Mouse (Mus musculus) Patski (cell line): ENCODE measurements around the gene Cd2. TPM values are rescaled to one million over a fixed set of nuclear protein-coding genes. Genes with fewer than 3 reads are reported as not detected.

Source experiments
- ATAC-seq: fragments of 100-300 bp; one replicate; pipeline ENCODE4 v1.8.0; 2021
- CTCF ChIA-PET: fragments of 350-600 bp; sonication (Branson Sonifier 250); formaldehyde crosslinking; loops from one replicate; lab custom pipeline; 2022; ENCODE audit warnings: inconsistent platforms; lab: Charles Lee
- POLR2A ChIA-PET: fragments of 350-600 bp; sonication (Branson Sonifier 250); formaldehyde crosslinking; loops from one replicate; lab custom pipeline; 2022; ENCODE audit warnings: antibody characterized with exemption, inconsistent platforms; lab: Charles Lee
- DNase-seq: peaks from one replicate; pipeline ENCODE4 v3.0.0-alpha.2; 2011; ENCODE audit warnings: low read depth, low spot score
- H3K27me3 ChIP-seq: fragments of 371-371 bp; one replicate; pipeline ENCODE4 v1.5.1; 2021
- CTCF ChIP-seq: fragments of 100-300 bp; IDR thresholded peaks from one replicate; pipeline ENCODE4 v1.5.1; 2021
- in situ Hi-C: fragments of 300-500 bp; cut with MboI; formaldehyde crosslinking; loops from 3 replicates; pipeline ENCODE4 v1.11.1; 2018; ENCODE audit warnings: low pct_unique_long_range_greater_than_20kb, mixed read lengths
- polyA plus RNA-seq: library from polyadenylated mRNA; unstranded; gene quantifications from one replicate; pipeline ENCODE4 v1.2.3, GENCODE M21; 2021

Gene Cd2
- polyA plus RNA-seq, 1 experiment from 2014 or later = not detected

GRCm38 (mm10) chr3:101276501-101277320, 11.0 kb downstream of the Cd2 start:
- H3K27me3 ChIP-seq = peaks cover 10% of the 10 kb centered on the region
- POLR2A ChIA-PET = interaction anchor here (0.5 kb wide), 1 partner anchor 188 kb away, joined by 3 read pairs; no protein-coding TSS in a partner anchor
- ATAC-seq (no peak), DNase-seq (no peak)
- CTCF ChIA-PET = interaction anchor here (1.1 to 1.6 kb wide), 3 partner anchors 12 to 335 kb away, joined by 3 read pairs; no protein-coding TSS in a partner anchor
- in situ Hi-C loops = no loop called here
- no peak for TF ChIP-seq CTCF

- no peak for DNase-seq
These were observed 12.0 kb downstream of the Cd2 start for GRCm38 (mm10) chr3:101275636-101276300.

GRCm38 (mm10) chr3:101274794-101275193, 12.9 kb downstream of the Cd2 start:
- no peak for TF ChIP-seq CTCF
- ChIA-PET CTCF (interaction anchor here (0.9 to 1.2 kb wide), 2 partner anchors 11 to 15 kb away, joined by 4 read pairs; no protein-coding TSS in a partner anchor), POLR2A (no interaction called here)
- H3K27me3 ChIP-seq = peaks cover 5% of the 10 kb centered on the region
- in situ Hi-C loops = no loop called here
- no peak for DNase-seq
- no peak for ATAC-seq

More at GRCm38 (mm10) chr3:101275636-101276300, 12.0 kb downstream of the Cd2 start:
- CTCF ChIA-PET = interaction anchor here (0.9 to 1.6 kb wide), 3 partner anchors 14 to 334 kb away, joined by 3 to 4 read pairs (median 3); no protein-coding TSS in a partner anchor
- peaks cover 8% of the 10 kb centered on the region for H3K27me3 ChIP-seq
- ATAC-seq = no peak
- POLR2A ChIA-PET = interaction anchor here (0.6 kb wide), 1 partner anchor 355 kb away, joined by 3 read pairs; no protein-coding TSS in a partner anchor
- in situ Hi-C loops = no loop called here
- no peak for TF ChIP-seq CTCF

GRCm38 (mm10) chr3:101274041-101274770, 13.5 kb downstream of the Cd2 start:
- no peak for ATAC-seq
- CTCF ChIA-PET = interaction anchor here (1.2 kb wide), 2 partner anchors 10 to 14 kb away, joined by 4 read pairs; no protein-coding TSS in a partner anchor

GRCm38 (mm10) chr3:101272166-101272565, 15.6 kb downstream of the Cd2 start:
- CTCF ChIA-PET = no interaction called here
- POLR2A ChIA-PET = no interaction called here
- H3K27me3 ChIP-seq = no peaks in the 10 kb centered on the region
- no peak for ATAC-seq
- DNase-seq = no peak
- in situ Hi-C loops = no loop called here
- TF ChIP-seq CTCF = no peak

More at GRCm38 (mm10) chr3:101274041-101274770, 13.5 kb downstream of the Cd2 start:
- no peak for TF ChIP-seq CTCF
- POLR2A ChIA-PET = no interaction called here
- peaks cover 5% of the 10 kb centered on the region for H3K27me3 ChIP-seq
- no peak for DNase-seq
- in situ Hi-C loops = no loop called here

- no peak for TF ChIP-seq CTCF
- in situ Hi-C loops = no loop called here
- ChIA-PET CTCF (no interaction called here), POLR2A (no interaction called here)
- H3K27me3 ChIP-seq = no peaks in the 10 kb centered on the region
- DNase-seq = no peak
- no peak for ATAC-seq
These were observed 16.9 kb downstream of the Cd2 start for GRCm38 (mm10) chr3:101270833-101271232.

- H3K27me3 ChIP-seq = peaks cover 10% of the 10 kb centered on the region
- ChIA-PET POLR2A (interaction anchor here (1.2 kb wide), 1 partner anchor 158 kb away, joined by 4 read pairs; no protein-coding TSS in a partner anchor), CTCF (interaction anchor here (1.0 to 1.4 kb wide), 3 partner anchors 27 to 305 kb away, joined by 3 to 4 read pairs (median 4); no protein-coding TSS in a partner anchor)
- ATAC-seq (no peak), DNase-seq (no peak)
- TF ChIP-seq CTCF = no peak
- in situ Hi-C loops = no loop called here
These were observed 19.4 kb downstream of the Cd2 start for GRCm38 (mm10) chr3:101268361-101268760.

GRCm38 (mm10) chr3:101265561-101266091, 22.1 kb downstream of the Cd2 start:
- DNase-seq (no peak), ATAC-seq (no peak)
- ChIA-PET CTCF (interaction anchor here (1.1 to 1.4 kb wide), 2 partner anchors 30 to 75 kb away, joined by 3 to 4 read pairs; no protein-coding TSS in a partner anchor), POLR2A (no interaction called here)
- peaks cover 28% of the 10 kb centered on the region for H3K27me3 ChIP-seq
- in situ Hi-C loops = no loop called here
- TF ChIP-seq CTCF = no peak

GRCm38 (mm10) chr3:101258976-101259375, 28.8 kb downstream of the Cd2 start:
- POLR2A ChIA-PET = interaction anchor here (0.5 to 0.7 kb wide), 2 partner anchors 9 to 23 kb away, joined by 3 read pairs; no protein-coding TSS in a partner anchor
- CTCF ChIA-PET = interaction anchor here (1.1 kb wide), 1 partner anchor 11 kb away, joined by 3 read pairs; no protein-coding TSS in a partner anchor
- in situ Hi-C loops = no loop called here

More at GRCm38 (mm10) chr3:101258976-101259375, 28.8 kb downstream of the Cd2 start:
- ATAC-seq (no peak), DNase-seq (no peak)
- no peak for TF ChIP-seq CTCF
- peaks cover 34% of the 10 kb centered on the region for H3K27me3 ChIP-seq
